Mouse (Mus musculus) small intestine, adult 2 months (tissue): ENCODE measurements at regions not wholly inside any gene's neighbourhood (a gene's known extent, or its start where the extent isn't known, plus 50 kb on each side); places are given as distances from the start of the nearest gene placed in this dataset.

Experiments
- CTCF ChIP-seq: fragments of 200-500 bp; IDR thresholded peaks from 2 replicates; pipeline ENCODE4 v1.5.1; 2012; ENCODE audit warnings: low read depth, mild to moderate bottlenecking, control low read depth, inconsistent platforms, low read length, moderate library complexity, mixed read lengths; ENCODE audit not compliant: insufficient replicate concordance, insufficient read length; ENCODE audit errors: extremely low read depth
- POLR2A ChIP-seq: fragments of 200-500 bp; IDR thresholded peaks from 2 replicates; pipeline ENCODE4 v1.6.1; 2012; ENCODE audit warnings: low read depth, mild to moderate bottlenecking, control low read depth, inconsistent platforms, low read length, moderate library complexity

DNA sequence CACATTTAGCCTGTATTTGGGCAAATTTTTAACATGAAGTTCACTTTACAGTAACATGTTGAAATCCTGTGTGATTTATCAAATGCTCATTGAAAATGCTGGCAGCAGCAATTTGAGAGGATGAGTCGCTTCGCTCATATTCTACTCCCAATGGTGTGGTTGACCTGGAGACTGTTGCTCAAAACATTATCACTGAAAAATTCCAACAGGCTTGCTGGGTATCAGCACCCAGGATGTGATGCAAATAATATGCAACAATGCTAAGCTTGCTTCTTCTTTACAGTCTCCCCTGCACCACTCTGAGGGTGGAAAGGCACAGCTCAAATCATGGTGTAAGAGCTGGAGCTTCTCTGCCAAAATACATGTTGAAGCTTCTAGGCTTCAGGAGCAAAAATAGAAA is 321.6 kb upstream of the Slc35b3 start:
- TF ChIP-seq POLR2A (no peak), CTCF (no peak)
